Mouse (Mus musculus) liver, postnatal 0 days (tissue): ENCODE measurements at regions not wholly inside any gene's neighbourhood (a gene's known extent, or its start where the extent isn't known, plus 50 kb on each side); places are given as distances from the start of the nearest gene placed in this dataset.

Experiments
- CTCF ChIP-seq: sonication (generic); IDR thresholded peaks from 2 replicates; pipeline ENCODE4 v1.5.1; 2016; ENCODE audit warnings: antibody characterized with exemption, low read depth
- EP300 ChIP-seq: IDR thresholded peaks from 2 replicates; pipeline ENCODE4 v1.6.1; 2016; ENCODE audit warnings: antibody characterized with exemption, low read depth, mild to moderate bottlenecking

- TF ChIP-seq CTCF: no peak
- no peak for TF ChIP-seq EP300
Measured at GRCm38 (mm10) chr8:56397611-56398010, 103.2 kb downstream of the Hpgd start.
